Mouse (Mus musculus) hindbrain, embryonic 10.5 days (tissue): Measurements from ENCODE around the gene Il12rb1. TPM values are rescaled to one million over a fixed set of nuclear protein-coding genes. Genes with fewer than 3 reads are reported as not detected.

ENCODE experiments used
- DNase-seq: peaks from one replicate; pipeline ENCODE4 v3.0.0-alpha.2; 2017; ENCODE audit warnings: low spot score
- H3K27ac ChIP-seq: fragments of 300-500 bp; sonication (generic); 2 replicates; pipeline ENCODE4 v1.5.1; 2016; ENCODE audit warnings: mild to moderate bottlenecking, moderate library complexity
- H3K27me3 ChIP-seq: fragments of 300-500 bp; sonication (generic); 2 replicates; pipeline ENCODE4 v1.6.1; 2016; ENCODE audit warnings: mild to moderate bottlenecking; ENCODE audit not compliant: poor library complexity, insufficient read depth, severe bottlenecking
- H3K36me3 ChIP-seq: fragments of 300-500 bp; sonication (generic); 2 replicates; pipeline ENCODE4 v1.6.1; 2016; ENCODE audit warnings: mild to moderate bottlenecking, moderate library complexity
- H3K4me1 ChIP-seq: fragments of 300-500 bp; sonication (generic); replicated peaks from 2 replicates; pipeline ENCODE4 v1.6.1; 2016; ENCODE audit warnings: mild to moderate bottlenecking
- H3K4me3 ChIP-seq: fragments of 300-500 bp; sonication (generic); 2 replicates; pipeline ENCODE4 v1.5.1; 2016; ENCODE audit warnings: mild to moderate bottlenecking, moderate library complexity
- H3K9me3 ChIP-seq: fragments of 300-500 bp; sonication (generic); 2 replicates; pipeline ENCODE4 v1.6.1; 2016; ENCODE audit warnings: mild to moderate bottlenecking, moderate library complexity
- WGBS: fragments of 180-500 bp; shearing (Covaris S2); methylation state at CpG from one replicate; pipeline ENCODE4 v1.1.7; 2016; 5-methylcytosine and 5-hydroxymethylcytosine counted together
- polyA plus RNA-seq: library from polyadenylated mRNA; unstranded; fragments of >200 nt; fragmentation: Nextera tagmentation; extraction: Ambion mirVana; gene quantifications from 2 replicates; pipeline ENCODE4 v1.2.1, GENCODE M21; 2016

The Il12rb1 gene
- polyA plus RNA-seq, 1 experiment from 2014 or later, result not detected

DNA sequence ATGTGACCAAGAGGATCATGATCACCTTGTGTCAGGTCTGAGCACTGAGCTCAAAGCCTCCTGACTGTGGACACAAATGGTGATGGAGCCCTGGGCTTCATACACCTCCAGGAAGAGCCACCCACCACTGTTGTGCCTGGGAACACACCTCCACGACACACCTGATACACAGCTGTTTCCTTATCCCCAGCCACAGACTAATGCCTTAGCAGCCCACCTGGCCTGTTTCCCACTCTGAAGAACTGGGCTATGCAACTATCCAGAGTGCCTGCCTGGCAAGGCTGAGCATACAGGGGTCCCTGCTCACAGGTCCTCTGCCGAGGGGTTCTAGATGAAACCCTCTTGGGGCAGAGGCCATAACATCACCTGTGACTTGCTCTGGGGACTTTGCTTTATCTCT, 14.0 kb upstream of the Il12rb1 start:
- 89% methylated on average over 2 of the region's 2 CpGs for WGBS
- DNase-seq, result no peak
- Histone ChIP-seq H3K27me3 (peaks cover 72% of the 10 kb centered on the region), H3K4me3 (no peak overlapping the region), H3K36me3 (peaks cover 7% of the 10 kb centered on the region), H3K4me1 (peaks cover 79% of the 10 kb centered on the region), H3K27ac (no peak overlapping the region), H3K9me3 (no peaks in the 10 kb centered on the region)

GRCm38 (mm10) chr8:70795370-70795769, 12.9 kb upstream of the Il12rb1 start:
- peaks cover 73% of the 10 kb centered on the region for H3K27me3 ChIP-seq
- H3K4me3 ChIP-seq, result no peak overlapping the region
- H3K27ac ChIP-seq, result no peak overlapping the region
- 87% methylated on average over 2 of the region's 2 CpGs for WGBS
- H3K4me1 ChIP-seq, result peaks cover 71% of the 10 kb centered on the region
- no peaks in the 10 kb centered on the region for H3K36me3 ChIP-seq
- no peaks in the 10 kb centered on the region for H3K9me3 ChIP-seq
- no peak for DNase-seq

GRCm38 (mm10) chr8:70796403-70797080, 11.7 kb upstream of the Il12rb1 start:
- WGBS, result 2% methylated on average over 54 of the region's 54 CpGs
- DNase-seq, result no peak
- Histone ChIP-seq H3K27ac (peak overlapping the region; percentile 87), H3K4me1 (peaks cover 68% of the 10 kb centered on the region), H3K27me3 (peaks cover 75% of the 10 kb centered on the region), H3K36me3 (no peaks in the 10 kb centered on the region), H3K9me3 (no peaks in the 10 kb centered on the region), H3K4me3 (peak overlapping the region; percentile 69)

DNA sequence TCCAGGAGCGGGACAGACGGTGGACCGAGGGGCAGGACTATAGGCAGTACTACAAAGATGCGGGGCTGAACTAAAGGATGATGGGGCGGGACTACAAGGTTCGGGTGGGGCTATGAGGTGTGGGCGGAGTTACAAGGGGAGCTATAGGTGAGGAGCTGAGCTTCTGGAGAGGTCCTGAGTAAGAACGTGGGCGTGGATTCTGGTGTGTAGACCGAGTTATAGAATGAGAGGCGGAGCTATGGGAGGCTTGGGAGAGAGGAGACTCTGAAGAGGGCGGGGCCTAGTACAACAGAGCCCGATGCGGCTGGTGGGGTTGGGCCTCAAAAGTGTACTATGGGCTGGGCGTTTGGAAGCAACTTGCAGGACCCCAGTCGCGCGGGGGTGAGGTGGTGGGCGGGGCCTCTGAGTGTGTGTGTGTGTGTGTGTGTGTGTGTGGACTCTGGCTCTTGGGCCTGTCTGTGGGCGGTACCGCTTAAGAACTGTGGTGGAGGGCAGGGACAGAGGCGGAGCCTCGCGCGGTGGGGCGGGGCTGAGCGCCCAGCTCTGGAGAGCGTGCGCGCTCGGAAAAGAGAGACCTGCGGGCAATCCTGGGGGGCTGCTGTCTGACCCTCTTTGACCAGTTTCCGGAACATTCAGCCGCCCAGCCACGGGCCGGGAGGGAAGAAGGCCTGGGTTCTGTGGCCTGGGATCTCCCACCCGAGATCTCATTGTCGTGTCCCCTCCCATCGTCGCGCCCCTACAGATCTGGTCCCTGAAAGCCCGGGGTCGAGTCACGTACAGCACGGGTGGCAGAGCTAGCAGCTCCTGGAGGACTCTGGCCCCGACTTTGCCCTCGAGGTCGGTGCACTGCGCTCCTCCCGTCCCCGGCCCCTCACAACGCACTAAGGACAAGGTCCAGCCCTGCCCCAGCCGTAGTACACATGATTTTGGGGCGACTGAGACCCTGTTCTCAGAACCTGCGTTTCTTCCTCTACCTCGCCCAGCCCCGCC, 10.9 kb upstream of the Il12rb1 start:
- H3K9me3 ChIP-seq, result no peaks in the 10 kb centered on the region
- H3K27me3 ChIP-seq, result peaks cover 84% of the 10 kb centered on the region
- peak overlapping the region; percentile 87 for H3K27ac ChIP-seq
- H3K4me3 ChIP-seq, result peak overlapping the region; percentile 69
- 1% methylated on average over 57 of the region's 57 CpGs for WGBS
- peaks cover 60% of the 10 kb centered on the region for H3K4me1 ChIP-seq
- H3K36me3 ChIP-seq, result no peaks in the 10 kb centered on the region
- DNase-seq, result peak; percentile 94

GRCm38 (mm10) chr8:70798281-70798680, 10.0 kb upstream of the Il12rb1 start:
- no peaks in the 10 kb centered on the region for H3K9me3 ChIP-seq
- H3K36me3 ChIP-seq, result no peaks in the 10 kb centered on the region
- peaks cover 91% of the 10 kb centered on the region for H3K27me3 ChIP-seq
- peaks cover 51% of the 10 kb centered on the region for H3K4me1 ChIP-seq
- DNase-seq, result no peak
- peak overlapping the region; percentile 69 for H3K4me3 ChIP-seq
- 14% methylated on average over 15 of the region's 15 CpGs for WGBS
- H3K27ac ChIP-seq, result peak overlapping the region; percentile 87; the same call in 1 of the 2 replicates

GRCm38 (mm10) chr8:70800648-70801047, 7.6 kb upstream of the Il12rb1 start:
- WGBS, result 49% methylated on average over 10 of the region's 10 CpGs
- no peaks in the 10 kb centered on the region for H3K9me3 ChIP-seq
- H3K27ac ChIP-seq, result no peak overlapping the region
- no peak overlapping the region for H3K4me3 ChIP-seq
- no peak for DNase-seq
- peaks cover 52% of the 10 kb centered on the region for H3K4me1 ChIP-seq
- no peaks in the 10 kb centered on the region for H3K36me3 ChIP-seq
- H3K27me3 ChIP-seq, result peaks cover 92% of the 10 kb centered on the region

DNA sequence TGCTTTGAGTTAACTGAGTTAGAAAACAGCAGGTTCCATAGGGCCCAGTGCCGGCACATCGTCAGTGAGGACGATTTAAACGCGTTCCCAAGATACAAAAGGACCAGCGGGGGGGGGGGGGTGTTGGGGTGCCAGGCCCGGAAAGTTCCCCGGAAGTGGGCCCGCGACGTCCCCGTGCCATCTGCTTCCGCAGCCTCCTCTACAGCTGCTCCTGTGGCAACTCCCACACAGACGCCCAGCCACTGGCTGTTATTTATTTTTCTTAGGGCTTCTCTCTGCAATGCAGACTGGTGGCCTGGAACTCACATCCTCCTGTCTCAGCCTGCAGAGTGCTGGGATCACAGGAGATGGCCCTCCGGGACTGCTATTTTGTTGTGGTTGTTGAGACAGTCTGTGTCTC, 7.1 kb upstream of the Il12rb1 start:
- H3K36me3 ChIP-seq, result no peaks in the 10 kb centered on the region
- peaks cover 49% of the 10 kb centered on the region for H3K4me1 ChIP-seq
- H3K9me3 ChIP-seq, result no peaks in the 10 kb centered on the region
- no peak overlapping the region for H3K27ac ChIP-seq
- no peak overlapping the region for H3K4me3 ChIP-seq
- 42% methylated on average over 15 of the region's 15 CpGs for WGBS
- DNase-seq, result no peak
- peaks cover 92% of the 10 kb centered on the region for H3K27me3 ChIP-seq

DNA sequence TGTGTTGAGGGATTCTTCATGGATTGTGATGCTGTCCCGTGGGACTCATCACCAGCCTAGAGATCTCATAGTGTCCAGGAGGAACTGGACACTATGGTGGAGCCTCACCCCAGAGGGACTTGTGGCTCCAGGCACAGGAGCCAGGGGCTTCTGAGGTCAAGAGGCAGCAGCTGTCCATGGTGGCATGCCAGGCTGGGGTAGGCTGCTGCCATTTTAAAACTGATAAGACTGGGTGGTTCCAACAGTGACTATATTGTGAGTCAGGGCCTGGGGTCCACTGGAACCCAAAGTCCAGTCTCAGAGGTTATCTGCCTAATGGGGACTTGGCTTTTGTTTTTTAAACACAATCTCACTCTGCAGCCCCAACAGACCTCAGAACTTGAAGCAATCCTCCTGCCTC, 6.4 kb upstream of the Il12rb1 start:
- no peaks in the 10 kb centered on the region for H3K9me3 ChIP-seq
- no peak overlapping the region for H3K27ac ChIP-seq
- no peak overlapping the region for H3K4me3 ChIP-seq
- no peaks in the 10 kb centered on the region for H3K36me3 ChIP-seq
- H3K4me1 ChIP-seq, result peaks cover 42% of the 10 kb centered on the region
- peaks cover 93% of the 10 kb centered on the region for H3K27me3 ChIP-seq
- no peak for DNase-seq
- 73% methylated on average over 1 of the region's 1 CpGs for WGBS

- Histone ChIP-seq H3K27me3 (peaks cover 98% of the 10 kb centered on the region), H3K27ac (no peak overlapping the region), H3K36me3 (no peaks in the 10 kb centered on the region), H3K4me1 (peaks cover 34% of the 10 kb centered on the region), H3K9me3 (no peaks in the 10 kb centered on the region), H3K4me3 (no peak overlapping the region)
- WGBS, result 73% methylated on average over 11 of the region's 11 CpGs
- DNase-seq, result no peak
Measured at GRCm38 (mm10) chr8:70802786-70803510, 5.3 kb upstream of the Il12rb1 start.

DNA sequence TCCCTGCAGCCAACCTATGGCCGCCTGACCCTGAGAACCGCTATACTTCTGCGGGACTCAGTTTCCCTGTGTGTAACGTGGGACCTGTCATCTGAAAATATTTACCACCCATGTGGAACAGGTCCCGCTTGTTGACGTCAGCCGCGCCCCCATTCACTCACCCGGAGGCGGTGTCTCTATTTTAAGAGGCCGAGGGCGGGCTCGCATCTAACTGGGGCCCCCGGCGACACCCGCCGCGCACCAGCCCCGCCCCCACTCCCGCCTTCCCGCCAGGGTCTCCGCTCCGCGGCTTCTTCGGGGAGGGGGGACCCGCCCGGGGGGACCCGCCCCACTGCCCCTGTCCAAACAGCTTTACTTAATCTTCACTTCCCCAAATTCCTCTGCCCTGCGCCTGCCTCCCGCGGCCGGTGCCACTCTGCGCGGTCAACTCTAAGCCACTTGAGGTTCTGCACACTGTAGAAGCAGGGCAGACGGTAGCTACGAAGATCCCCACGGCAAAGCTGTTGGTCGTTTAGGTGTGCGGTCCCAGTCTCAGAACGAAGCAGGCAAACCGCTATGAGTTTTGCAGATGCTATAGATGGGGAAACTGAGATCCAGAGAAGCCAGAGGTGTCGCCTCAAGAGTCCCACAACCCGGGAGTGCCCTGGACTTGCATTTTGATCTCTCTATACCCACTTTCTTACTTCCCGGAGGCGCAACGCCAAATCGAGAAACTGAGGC, 4.3 kb upstream of the Il12rb1 start:
- WGBS, result 2% methylated on average over 47 of the region's 47 CpGs
- H3K27ac ChIP-seq, result no peak overlapping the region
- DNase-seq, result peak; percentile 34
- no peaks in the 10 kb centered on the region for H3K9me3 ChIP-seq
- no peaks in the 10 kb centered on the region for H3K36me3 ChIP-seq
- peaks cover 92% of the 10 kb centered on the region for H3K27me3 ChIP-seq
- peak overlapping the region; percentile 58 for H3K4me3 ChIP-seq
- peaks cover 30% of the 10 kb centered on the region for H3K4me1 ChIP-seq

- DNase-seq, result peak; percentile 87
- Histone ChIP-seq H3K27me3 (peaks cover 92% of the 10 kb centered on the region), H3K4me1 (peaks cover 30% of the 10 kb centered on the region), H3K9me3 (no peaks in the 10 kb centered on the region), H3K36me3 (no peaks in the 10 kb centered on the region), H3K27ac (no peak within 1 kb of the TSS; the same call in 1 of the 2 replicates), H3K4me3 (peak within 1 kb of the TSS; percentile 58)
- 1% methylated on average over 45 of the region's 45 CpGs for WGBS
Measured at GRCm38 (mm10) chr8:70804481-70805206, 3.6 kb upstream of the Il12rb1 start, which contains the start of gene Mast3. Mast3 (minus strand) TSS chr8:70805054.
